Mouse (Mus musculus) MEL (cell line): ENCODE measurements around the gene March2. TPM values are rescaled to one million over a fixed set of nuclear protein-coding genes. Genes with fewer than 3 reads are reported as not detected.
A peak's percentile ranks its signal among the peaks of the same experiment; 100 is the strongest.

Experiments used
- DNase-seq: peaks from one replicate; pipeline ENCODE4 v3.0.0; 2011; ENCODE audit warnings: low read depth, low spot score
- H3K27ac ChIP-seq: 2 replicates; pipeline ENCODE4 v1.5.1; 2012; ENCODE audit warnings: low read depth, mild to moderate bottlenecking, control low read depth, low read length, moderate library complexity; ENCODE audit not compliant: control insufficient read depth
- H3K27me3 ChIP-seq, 2 experiments: fragments of 150-350 bp in 1 of 2; sonication (generic) in 1 of 2; 2 replicates each; pipeline ENCODE4 v1.6.1; 2012; ENCODE audit warnings: low read length in 2 of 2, mild to moderate bottlenecking in 2 of 2, improper control_type of control experiment in 1 of 2, moderate library complexity in 1 of 2; ENCODE audit not compliant: insufficient read depth in 2 of 2, control insufficient read depth in 1 of 2
- H3K36me3 ChIP-seq, 2 experiments: 2 replicates each; pipeline ENCODE4 v1.6.1; 2012 to 2014; ENCODE audit warnings: low read length in 2 of 2, improper control_type of control experiment in 1 of 2, inconsistent platforms in 1 of 2, mild to moderate bottlenecking in 1 of 2; ENCODE audit not compliant: insufficient read depth in 2 of 2, control insufficient read depth in 1 of 2
- H3K4me1 ChIP-seq, 2 experiments: fragments of 150-350 bp in 1 of 2; sonication (generic) in 1 of 2; 2 replicates each; pipeline ENCODE4 v1.6.1; 2012; ENCODE audit warnings: low read length in 2 of 2, improper control_type of control experiment in 1 of 2, mild to moderate bottlenecking in 1 of 2; ENCODE audit not compliant: insufficient read depth in 2 of 2, control insufficient read depth in 1 of 2
- H3K4me3 ChIP-seq, 2 experiments: fragments of 150-350 bp in 1 of 2; sonication (generic) in 1 of 2; 2 replicates each; pipeline ENCODE4 v1.5.1; 2012; ENCODE audit warnings: low read depth in 2 of 2, low read length in 2 of 2, mild to moderate bottlenecking in 2 of 2, moderate library complexity in 2 of 2, control low read depth in 1 of 2, improper control_type of control experiment in 1 of 2; ENCODE audit not compliant: control insufficient read depth in 1 of 2, insufficient read depth in 1 of 2
- H3K79me2 ChIP-seq: 2 replicates; pipeline ENCODE4 v1.6.1; 2012; ENCODE audit warnings: mild to moderate bottlenecking, low read length, moderate library complexity; ENCODE audit not compliant: control insufficient read depth, poor library complexity, insufficient read depth
- H3K9ac ChIP-seq: 2 replicates; pipeline ENCODE4 v1.6.1; 2012; ENCODE audit warnings: low read depth, mild to moderate bottlenecking, control low read depth, low read length, moderate library complexity; ENCODE audit not compliant: control insufficient read depth, poor library complexity, severe bottlenecking
- H3K9me3 ChIP-seq: fragments of 150-350 bp; sonication (generic); replicated peaks from 2 replicates; pipeline ENCODE4 v1.6.1; 2012; ENCODE audit warnings: mild to moderate bottlenecking, low read length, improper control_type of control experiment, moderate library complexity; ENCODE audit not compliant: insufficient read depth
- CHD1 ChIP-seq: IDR thresholded peaks from 2 replicates; pipeline ENCODE4 v1.6.1; 2012; ENCODE audit warnings: low read depth, mild to moderate bottlenecking, inconsistent platforms, low read length, improper control_type of control experiment
- CTCF ChIP-seq, 3 experiments: IDR thresholded peaks in 2 of 3; conservative IDR thresholded peaks in 1 of 3; 2 replicates each; pipeline ENCODE4 v1.5.1; 2011 to 2012; ENCODE audit warnings: low read length in 3 of 3, low read depth in 2 of 3, mild to moderate bottlenecking in 2 of 3, improper control_type of control experiment in 1 of 3, inconsistent platforms in 1 of 3, mixed read lengths in 1 of 3, moderate library complexity in 1 of 3; ENCODE audit not compliant: control insufficient read depth in 1 of 3, insufficient read depth in 1 of 3, poor library complexity in 1 of 3, severe bottlenecking in 1 of 3
- ETS1 ChIP-seq: IDR thresholded peaks from 2 replicates; pipeline ENCODE4 v1.6.1; 2012; ENCODE audit warnings: low read depth, mild to moderate bottlenecking, inconsistent platforms, low read length, improper control_type of control experiment, moderate library complexity
- GATA1 ChIP-seq: IDR thresholded peaks from 2 replicates; pipeline ENCODE4 v1.6.1; 2011; ENCODE audit warnings: low read depth, low read length, improper control_type of control experiment
- HCFC1 ChIP-seq: IDR thresholded peaks from 2 replicates; pipeline ENCODE4 v1.6.1; 2012; ENCODE audit warnings: low read depth, mild to moderate bottlenecking, inconsistent platforms, low read length, improper control_type of control experiment, moderate library complexity
- KAT2A ChIP-seq: conservative IDR thresholded peaks from 2 replicates; pipeline ENCODE4 v1.6.1; 2012; ENCODE audit warnings: low read depth, low read length, improper control_type of control experiment, inconsistent platforms
- MEF2A ChIP-seq: IDR thresholded peaks from 2 replicates; pipeline ENCODE4 v1.6.1; 2014; ENCODE audit warnings: low read depth, mild to moderate bottlenecking, inconsistent platforms, low read length, improper control_type of control experiment; ENCODE audit not compliant: poor library complexity, insufficient replicate concordance, severe bottlenecking; ENCODE audit errors: extremely low read depth
- MYB ChIP-seq: IDR thresholded peaks from 2 replicates; pipeline ENCODE4 v1.6.1; 2011; ENCODE audit warnings: mild to moderate bottlenecking, low read depth, low read length, improper control_type of control experiment
- MYC ChIP-seq: IDR thresholded peaks from 2 replicates; pipeline ENCODE4 v1.6.1; 2011; ENCODE audit warnings: low read depth, mild to moderate bottlenecking, low read length, improper control_type of control experiment, moderate library complexity
- NELFE ChIP-seq: IDR thresholded peaks from 2 replicates; pipeline ENCODE4 v1.6.1; 2011; ENCODE audit warnings: low read depth, low read length, improper control_type of control experiment
- NRF1 ChIP-seq: IDR thresholded peaks from 2 replicates; pipeline ENCODE4 v1.6.1; 2014; ENCODE audit warnings: low read depth, mild to moderate bottlenecking, inconsistent platforms, low read length, improper control_type of control experiment, moderate library complexity; ENCODE audit not compliant: poor library complexity, insufficient read depth, severe bottlenecking
- POLR2AphosphoS5 ChIP-seq: IDR thresholded peaks from 2 replicates; pipeline ENCODE4 v1.6.1; 2012; ENCODE audit warnings: low read depth, borderline replicate concordance, mild to moderate bottlenecking, inconsistent platforms, low read length, moderate library complexity, mixed read lengths
- SMC3 ChIP-seq: IDR thresholded peaks from 2 replicates; pipeline ENCODE4 v1.6.1; 2011; ENCODE audit warnings: low read depth, low read length, improper control_type of control experiment
- TAL1 ChIP-seq: IDR thresholded peaks from 2 replicates; pipeline ENCODE4 v1.6.1; 2012; ENCODE audit warnings: mild to moderate bottlenecking, inconsistent platforms, low read length, moderate library complexity, mixed read lengths
- TBP ChIP-seq: IDR thresholded peaks from 2 replicates; pipeline ENCODE4 v1.8.0; 2011; ENCODE audit warnings: low read depth, low read length, improper control_type of control experiment
- UBTF ChIP-seq: IDR thresholded peaks from 2 replicates; pipeline ENCODE4 v1.6.1; 2012; ENCODE audit warnings: low read depth, mild to moderate bottlenecking, inconsistent platforms, low read length, improper control_type of control experiment, moderate library complexity, borderline replicate concordance; ENCODE audit not compliant: insufficient read depth
- polyA plus RNA-seq, 2 experiments: library from polyadenylated mRNA; stranded (reverse) in 1 of 2; unstranded in 1 of 2; fragments of >175 nt in 1 of 2; fragments of >200 nt in 1 of 2; gene quantifications; 2 replicates each; pipeline versions ENCODE4 v1.2.1 to v1.2.4; 2012; ENCODE audit warnings: low replicate concordance in 2 of 2, low read depth in 1 of 2; ENCODE audit not compliant: insufficient read length in 2 of 2, insufficient read depth in 1 of 2, missing spikeins in 1 of 2
- total RNA-seq: library from RNA; depleted of rRNA; stranded (reverse); fragments of 300-350 nt; gene quantifications from 2 replicates; pipeline ENCODE4 v1.2.3, GENCODE M21; 2012

March2 gene
- total and polyA plus RNA-seq, 3 experiments: 10.9 to 18.8 TPM; not detected in 1

DNA sequence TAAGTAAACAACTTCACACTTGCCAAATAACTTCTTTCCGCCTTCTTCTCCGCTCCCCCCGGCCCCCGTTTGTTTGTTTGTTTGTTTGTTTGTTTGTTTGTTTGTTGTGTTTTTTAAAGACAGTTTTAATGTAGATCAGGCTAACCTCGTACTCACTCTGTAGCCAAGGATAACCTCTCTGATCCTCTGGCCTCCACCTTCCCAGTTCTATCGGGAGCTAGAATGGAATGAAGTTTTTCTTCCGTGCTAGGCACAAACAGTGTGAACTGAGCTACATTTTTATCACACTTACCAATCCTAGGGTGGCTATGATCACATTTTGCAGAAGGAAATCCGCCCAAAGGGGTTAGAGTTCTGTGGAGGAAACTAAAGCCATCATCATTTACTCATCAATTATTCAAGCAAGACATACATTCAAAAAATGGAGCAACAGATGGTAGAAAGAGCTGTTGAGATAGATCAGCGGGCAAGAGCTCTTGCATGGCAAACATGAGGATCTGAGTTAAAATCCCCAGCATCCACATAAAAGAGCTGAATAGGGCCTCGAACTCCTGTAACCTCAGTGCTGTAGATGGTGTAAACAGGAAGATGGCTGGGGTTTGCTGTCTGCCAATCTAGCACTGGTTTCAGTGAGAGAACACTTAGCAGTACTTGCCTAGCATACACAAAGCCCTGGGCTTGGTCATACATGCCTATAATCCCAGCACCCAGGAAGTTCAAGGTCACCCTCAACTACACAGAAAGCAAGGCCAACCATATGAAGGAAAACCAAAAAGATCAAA is 665 bp upstream of the March2 start:
- no peak overlapping the region for H3K27ac ChIP-seq

DNA sequence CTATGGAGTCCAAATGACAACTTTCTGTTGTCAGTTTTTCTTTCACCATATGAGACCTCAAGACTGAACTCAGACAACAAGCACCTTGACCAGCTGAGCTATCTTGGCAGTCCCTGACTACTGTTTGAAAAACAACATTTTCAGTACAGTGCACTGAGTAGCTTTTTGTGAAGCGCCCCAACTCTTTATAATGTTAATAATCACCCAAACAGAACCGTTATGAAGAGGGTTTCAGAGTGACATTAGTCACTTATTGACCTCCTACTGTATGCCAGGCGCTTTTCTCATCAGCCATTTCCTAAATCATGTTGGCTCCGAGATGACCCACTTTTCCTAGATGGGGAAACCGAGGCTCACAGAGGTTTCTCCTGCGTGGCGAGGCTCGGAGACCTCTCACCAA is 488 bp downstream of the March2 start:
- H3K9ac ChIP-seq: peak overlapping the region; percentile 87
- peaks cover 3% of the 10 kb centered on the region; the same call in 1 of the 2 replicates for H3K79me2 ChIP-seq
- no peaks in the 10 kb centered on the region for H3K9me3 ChIP-seq
- 0 out of 2 replicates have a peak overlapping the region, but pooled peaks have one; percentile 0 for H3K27ac ChIP-seq
- DNase-seq: no peak
- peaks cover 10 to 22% of the 10 kb centered on the region in 2 experiments for H3K4me1 ChIP-seq
- H3K27me3 ChIP-seq: no peaks in the 10 kb centered on the region
- H3K4me3 ChIP-seq: peak overlapping the region; percentile 58 to 96
- 0 out of 2 replicates have a peak, but pooled peaks have one; percentile 62 for TF ChIP-seq CHD1
- no peak for TF ChIP-seq NELFE
- no peak for TF ChIP-seq POLR2AphosphoS5
- no peak for TF ChIP-seq TBP
- no peak for TF ChIP-seq MYC
- TF ChIP-seq, all 39 proteins: peak for 1
- H3K36me3 ChIP-seq: peaks cover 0 to 21% of the 10 kb centered on the region in 2 experiments; a peak in 2 of 4 replicates

More for the DNA sequence above, 665 bp upstream of the March2 start:
- Histone ChIP-seq H3K27me3 (no peaks in the 10 kb centered on the region), H3K4me1 (peaks cover 10 to 17% of the 10 kb centered on the region in 2 experiments), H3K9me3 (no peaks in the 10 kb centered on the region), H3K79me2 (peaks cover 3% of the 10 kb centered on the region; the same call in 1 of the 2 replicates), H3K36me3 (peaks cover 0 to 14% of the 10 kb centered on the region in 2 experiments; a peak in 2 of 4 replicates), H3K4me3 (peak overlapping the region; percentile 23 to 41; a peak in 3 of 4 replicates), H3K9ac (no peak overlapping the region)
- TF ChIP-seq CTCF (IDR thresholded peaks at IDR 0.05 in 2 of 3, conservative IDR thresholded peaks at IDR 0.05 in 1 of 3; ENCODE audit: control insufficient read depth in 1 of 3, insufficient read depth in 1 of 3, low read depth in 2 of 3, low read length in 3 of 3, poor library complexity in 1 of 3, severe bottlenecking in 1 of 3) (no peak), UBTF (no peak)
- peak; percentile 27 for DNase-seq

DNA sequence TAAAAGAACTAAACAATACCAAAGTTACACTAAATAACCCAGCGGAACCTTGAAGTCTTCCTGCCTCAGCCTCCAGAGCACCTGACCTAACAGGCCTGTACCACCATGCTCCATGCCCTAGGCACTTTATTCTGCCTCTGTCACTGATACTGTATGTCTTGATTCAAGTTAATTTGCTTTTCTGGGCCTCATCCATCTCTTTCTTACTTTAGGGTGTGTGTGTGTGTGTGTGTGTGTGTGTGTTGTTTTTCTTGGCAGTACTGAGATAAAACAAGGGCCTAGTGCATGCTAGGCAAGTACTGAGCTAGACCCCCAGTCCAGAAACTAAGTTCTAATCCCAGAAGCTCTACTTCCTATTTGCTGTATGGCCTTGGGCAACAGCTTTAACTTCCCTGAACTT is 1.2 kb downstream of the March2 start:
- no peaks in the 10 kb centered on the region for H3K9me3 ChIP-seq
- H3K79me2 ChIP-seq: peaks cover 3% of the 10 kb centered on the region; the same call in 1 of the 2 replicates
- DNase-seq: peak; percentile 30
- no peak overlapping the region for H3K27ac ChIP-seq
- H3K36me3 ChIP-seq: peaks cover 0 to 28% of the 10 kb centered on the region in 2 experiments; a peak in 2 of 4 replicates
- no peak overlapping the region for H3K9ac ChIP-seq
- H3K27me3 ChIP-seq: no peaks in the 10 kb centered on the region
- TF ChIP-seq GATA1 (no peak), NRF1 (no peak), KAT2A (no peak), ETS1 (no peak), HCFC1 (no peak), MYB (no peak), MEF2A (no peak), TAL1 (no peak), TBP (no peak), SMC3 (no peak)
- H3K4me3 ChIP-seq: no peak overlapping the region
- peaks cover 17 to 28% of the 10 kb centered on the region in 2 experiments for H3K4me1 ChIP-seq
